ENCODE assay signal across 9 mouse cellular contexts in the genomic region with DNA sequence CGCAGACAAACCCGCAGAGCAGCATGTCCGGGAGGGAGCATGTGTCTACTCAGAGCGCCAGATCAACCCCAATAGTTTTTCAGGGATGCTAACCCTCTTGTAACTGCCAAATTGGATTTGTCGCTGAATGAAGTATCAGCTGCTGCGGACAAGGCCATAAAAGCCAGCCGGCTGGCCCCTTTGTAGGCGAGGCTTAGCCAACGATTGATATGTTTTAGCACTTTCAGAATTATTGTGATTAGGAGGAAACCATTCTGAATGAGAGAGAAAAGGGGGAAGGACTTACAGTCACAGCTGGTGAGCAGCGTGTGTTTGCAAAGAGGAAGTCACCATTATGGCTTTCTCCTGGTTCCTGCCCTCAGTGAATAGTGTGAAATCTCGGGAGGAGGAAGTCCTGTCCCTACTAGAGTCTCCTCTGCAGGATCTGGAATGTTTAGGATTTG.
DNase-seq lines count a peak whose midpoint lies in the region; ATAC-seq and TF ChIP-seq lines count a peak whose summit lies in the region.
"Had no signal": no experiment of that assay in that cellular context is flagged by ENCODE, and none has a peak within 500 bp of the region (broad histone marks: within the 10 kb centered on the region; RNA-seq: fewer than 3 reads in every experiment).

No protein-coding gene starts in this region.

- H3K36me3 ChIP-seq in hindbrain, embryonic 16.5 days (ENCODE audit: control insufficient read depth, insufficient read depth, low read length): no peaks in the 10 kb centered on the region
- H3K36me3 ChIP-seq in neural tube, embryonic 12.5 days: no peaks in the 10 kb centered on the region

- intact Hi-C loops in left cerebral cortex, postnatal 14 days (cut with DNase I): no loop called here

- no peaks in the 10 kb centered on the region for H3K27me3 ChIP-seq in hindbrain, embryonic 16.5 days (replicated peaks; ENCODE audit: control insufficient read depth, insufficient read depth, low read length)
- no peaks in the 10 kb centered on the region for H3K27me3 ChIP-seq in neural tube, embryonic 12.5 days (replicated peaks)
- H3K27me3 ChIP-seq: Patski had no signal

- H3K27ac ChIP-seq in embryonic fibroblast, embryonic 13.5 days (ENCODE audit: insufficient read depth, low read length): peak overlapping the region; percentile 77
- H3K27ac ChIP-seq in hindbrain, embryonic 16.5 days (ENCODE audit: low read depth, low read length): peak overlapping the region; percentile 72
- peak overlapping the region; percentile 72; the same call in 1 of the 2 replicates for H3K27ac ChIP-seq in neural tube, embryonic 12.5 days

- H3K4me1 ChIP-seq in embryonic fibroblast, embryonic 13.5 days (ENCODE audit: control insufficient read depth, insufficient read depth, low read length): peaks cover 29% of the 10 kb centered on the region
- peaks cover 37% of the 10 kb centered on the region for H3K4me1 ChIP-seq in hindbrain, embryonic 16.5 days (ENCODE audit: control insufficient read depth, insufficient read depth, low read depth, low read length)
- H3K4me1 ChIP-seq in neural tube, embryonic 12.5 days: peaks cover 62% of the 10 kb centered on the region

- no peak for TF ChIP-seq CTCF in embryonic fibroblast, embryonic 13.5 days (IDR thresholded peaks at IDR 0.05; ENCODE audit: borderline replicate concordance, insufficient read depth, low read length)

- ATAC-seq in hindbrain, embryonic 16.5 days: 0 out of 2 replicates have a peak, but pooled peaks have one; percentile 2
- peak; percentile 18; the same call in 1 of the 2 replicates for ATAC-seq in neural tube, embryonic 12.5 days (ENCODE audit: low FRiP score, low read depth)
- ATAC-seq: Patski had no signal

- H3K9me3 ChIP-seq in hindbrain, embryonic 16.5 days (ENCODE audit: control insufficient read depth, low read length): no peaks in the 10 kb centered on the region
- no peaks in the 10 kb centered on the region for H3K9me3 ChIP-seq in neural tube, embryonic 12.5 days

- no peak for TF ChIP-seq POLR2A in embryonic fibroblast, embryonic 13.5 days (IDR thresholded peaks at IDR 0.05; ENCODE audit: low read depth, low read length)

- H3K4me2 ChIP-seq in hindbrain, embryonic 16.5 days (ENCODE audit: low read length): 0 out of 2 replicates have a peak overlapping the region, but pooled peaks have one; percentile 1
- peak overlapping the region; percentile 47 for H3K4me2 ChIP-seq in neural tube, embryonic 12.5 days (replicated peaks)

- no peak overlapping the region for H3K9ac ChIP-seq in hindbrain, embryonic 16.5 days (ENCODE audit: low read depth, low read length)
- no peak overlapping the region for H3K9ac ChIP-seq in neural tube, embryonic 12.5 days

- peak; percentile 33 to 59 for DNase-seq in kidney, postnatal 4 days
- no peak for DNase-seq in kidney, adult 11 months
- DNase-seq in c-Kit-positive CD71-positive TER-119-positive erythroid progenitor cells, embryonic 14.5 days (ENCODE audit: low spot score): no peak
- no peak for DNase-seq in spleen, postnatal 10 days (ENCODE audit: low spot score in 2 of 2)
- no peak for DNase-seq in left cerebral cortex, postnatal 14 days (ENCODE audit: low spot score in 2 of 2)

- WGBS in hindbrain, embryonic 16.5 days: 9% methylated on average over 11 of the region's 11 CpGs
- 2% methylated on average over 11 of the region's 11 CpGs for WGBS in neural tube, embryonic 12.5 days

- no peak overlapping the region for H3K4me3 ChIP-seq in embryonic fibroblast, embryonic 13.5 days (ENCODE audit: insufficient read depth, low read length)
- H3K4me3 ChIP-seq in hindbrain, embryonic 16.5 days (ENCODE audit: low read length): no peak overlapping the region
- H3K4me3 ChIP-seq in neural tube, embryonic 12.5 days: no peak overlapping the region

Comparison
In these comparisons a context has a peak if more than half of its experiments do, and no peak if none do; other contexts are left out.
1. DNase-seq: peak in kidney, postnatal 4 days (2 of 2); none in kidney, adult 11 months (single experiment), c-Kit-positive CD71-positive TER-119-positive erythroid progenitor cells, embryonic 14.5 days (single experiment), spleen, postnatal 10 days (0 of 2) and left cerebral cortex, postnatal 14 days (0 of 2).
2. Peak in every context shown above with its lines, with median percentiles within 50 percentile points of each other: H3K27ac ChIP-seq.